Mouse (Mus musculus) heart, embryonic 13.5 days (tissue): ENCODE measurements around the gene Dnaja3. TPM values are rescaled to one million over a fixed set of nuclear protein-coding genes. Genes with fewer than 3 reads are reported as not detected.

Experiments
- ATAC-seq: fragments of 200-750 bp; cut with Nextera tagmentation; 2 replicates; pipeline ENCODE4 v1.8.0; 2017; ENCODE audit warnings: moderate TSS enrichment; ENCODE audit not compliant: insufficient number of reproducible peaks, low FRiP score, low TSS enrichment; ENCODE audit errors: extremely low read depth
- H3K27ac ChIP-seq: fragments of 300-500 bp; sonication (generic); replicated peaks from 2 replicates; pipeline ENCODE4 v1.5.1; 2015; ENCODE audit warnings: moderate library complexity, mild to moderate bottlenecking, inconsistent platforms
- H3K27me3 ChIP-seq: fragments of 300-500 bp; sonication (generic); replicated peaks from 2 replicates; pipeline ENCODE4 v1.6.1; 2015; ENCODE audit warnings: mild to moderate bottlenecking, inconsistent platforms
- H3K36me3 ChIP-seq: fragments of 300-500 bp; sonication (generic); 2 replicates; pipeline ENCODE4 v1.6.1; 2015; ENCODE audit warnings: mild to moderate bottlenecking, inconsistent platforms
- H3K4me1 ChIP-seq: fragments of 300-500 bp; sonication (generic); 2 replicates; pipeline ENCODE4 v1.6.1; 2015; ENCODE audit warnings: inconsistent platforms
- H3K4me2 ChIP-seq: fragments of 300-500 bp; sonication (generic); 2 replicates; pipeline ENCODE4 v1.6.1; 2015; ENCODE audit warnings: inconsistent platforms, mild to moderate bottlenecking, moderate library complexity
- H3K4me3 ChIP-seq: fragments of 300-500 bp; sonication (generic); 2 replicates; pipeline ENCODE4 v1.5.1; 2015; ENCODE audit warnings: moderate library complexity, mild to moderate bottlenecking, inconsistent platforms
- H3K9ac ChIP-seq: fragments of 300-500 bp; sonication (generic); 2 replicates; pipeline ENCODE4 v1.6.1; 2015; ENCODE audit warnings: inconsistent platforms, mild to moderate bottlenecking, moderate library complexity
- H3K9me3 ChIP-seq: fragments of 300-500 bp; sonication (generic); 2 replicates; pipeline ENCODE4 v1.6.1; 2016; ENCODE audit warnings: inconsistent platforms
- WGBS: fragments of 180-500 bp; shearing (Covaris S2); methylation state at CpG from one replicate; pipeline ENCODE4 v1.1.7; 2015; ENCODE audit warnings: mixed read lengths; 5-methylcytosine and 5-hydroxymethylcytosine counted together
- polyA plus RNA-seq: library from polyadenylated mRNA; unstranded; fragments of >200 nt; fragmentation: Nextera tagmentation; extraction: Ambion mirVana; gene quantifications from 2 replicates; pipeline ENCODE4 v1.2.1, GENCODE M21; 2015

The Dnaja3 gene
- polyA plus RNA-seq, 1 experiment from 2014 or later = 65.6 TPM

DNA sequence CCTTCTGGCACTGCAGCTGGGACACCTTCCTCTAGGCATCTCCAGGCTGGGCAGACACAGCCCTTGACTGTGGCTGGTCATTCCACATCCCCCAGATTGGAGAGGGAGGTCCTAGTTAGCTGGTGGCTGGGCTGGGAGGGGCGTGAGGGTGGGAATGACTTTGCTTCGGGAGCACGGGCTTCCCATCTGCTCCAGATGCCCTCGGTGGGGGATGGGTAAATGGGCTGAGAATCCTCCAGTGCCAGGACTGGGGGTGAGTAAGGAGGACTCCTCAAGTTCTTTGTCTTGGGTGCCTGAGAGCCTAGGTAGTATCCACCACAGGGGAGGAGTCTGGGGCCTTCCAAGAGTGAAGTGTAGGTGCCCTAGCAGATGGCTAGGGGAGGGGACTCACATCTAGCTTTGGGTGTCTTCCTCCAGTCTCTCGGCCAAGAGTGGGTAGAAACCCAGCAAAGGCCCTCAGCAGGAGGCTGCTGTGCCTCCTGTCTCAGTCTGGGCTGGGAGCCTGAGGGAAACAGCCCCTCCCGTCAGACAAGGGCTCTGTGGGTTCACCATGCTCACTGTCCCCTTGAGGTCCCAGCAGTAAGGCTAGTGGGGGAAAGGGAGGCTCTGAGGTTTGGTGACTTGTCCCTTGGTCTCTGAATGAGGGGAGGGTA is 40.8 kb upstream of the Dnaja3 start:
- Histone ChIP-seq H3K36me3 (no peaks in the 10 kb centered on the region), H3K4me3 (no peak overlapping the region), H3K9me3 (no peaks in the 10 kb centered on the region), H3K4me1 (peaks cover 88% of the 10 kb centered on the region), H3K4me2 (peak overlapping the region; percentile 28), H3K27ac (peak overlapping the region; percentile 89), H3K9ac (peak overlapping the region; percentile 66), H3K27me3 (no peaks in the 10 kb centered on the region)
- ATAC-seq = no peak
- WGBS = 19% methylated on average over 6 of the region's 6 CpGs

DNA sequence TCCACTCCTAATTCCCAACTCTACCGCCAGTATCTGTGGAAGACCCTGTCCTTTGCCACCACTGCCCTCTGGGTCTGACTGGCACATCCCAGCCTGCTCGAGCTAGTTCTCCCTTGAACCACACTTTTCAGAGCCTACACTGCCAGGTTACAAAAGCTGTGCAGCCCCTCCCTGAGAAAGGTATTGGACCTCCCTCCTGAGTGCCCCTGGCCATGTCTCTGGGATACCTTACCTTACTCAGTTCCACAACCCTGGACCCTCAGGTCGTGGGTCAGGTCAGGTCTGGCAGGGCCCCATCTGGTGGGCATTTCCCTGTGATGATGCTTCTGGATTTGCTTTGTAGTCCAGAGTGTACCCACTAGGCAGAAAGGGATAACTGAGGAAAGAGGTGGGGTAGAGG is 40.2 kb upstream of the Dnaja3 start:
- Histone ChIP-seq H3K4me2 (no peak overlapping the region), H3K9ac (no peak overlapping the region), H3K4me3 (no peak overlapping the region), H3K9me3 (no peaks in the 10 kb centered on the region), H3K27ac (peak overlapping the region; percentile 89), H3K27me3 (no peaks in the 10 kb centered on the region), H3K4me1 (peaks cover 94% of the 10 kb centered on the region), H3K36me3 (no peaks in the 10 kb centered on the region)
- WGBS = 70% methylated on average over 3 of the region's 3 CpGs
- no peak for ATAC-seq

DNA sequence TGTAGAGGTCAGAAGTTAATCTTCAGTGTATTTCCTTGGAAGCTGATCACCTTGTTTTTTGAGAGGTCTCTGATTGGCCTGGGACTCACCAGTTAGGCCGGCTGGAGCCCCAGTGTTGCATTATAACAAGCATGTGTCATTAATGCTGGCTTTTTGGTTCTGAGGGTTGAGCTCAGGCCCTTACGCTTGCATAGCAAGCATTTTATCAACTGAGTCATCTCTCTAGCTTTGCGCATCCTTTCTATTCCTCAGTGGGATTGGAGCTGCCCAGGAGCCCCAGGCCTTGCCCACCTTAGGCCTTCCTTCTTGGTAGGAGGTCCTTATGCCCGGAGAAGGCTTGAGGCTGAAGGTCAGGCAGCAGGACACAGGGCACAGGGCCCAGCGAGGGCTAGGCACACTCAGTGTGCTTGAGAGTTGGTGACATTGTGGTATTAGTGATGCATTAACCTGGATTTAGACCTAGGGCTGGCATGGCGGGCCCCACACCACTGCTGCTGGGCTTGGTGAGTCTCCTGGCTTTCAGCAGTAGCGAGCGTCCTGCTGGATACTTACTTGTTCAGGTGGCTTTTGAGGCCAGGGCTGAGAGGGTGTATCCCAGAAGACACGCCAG is 39.0 kb upstream of the Dnaja3 start:
- no peaks in the 10 kb centered on the region for H3K36me3 ChIP-seq
- no peak overlapping the region for H3K4me3 ChIP-seq
- peak overlapping the region; percentile 8; the same call in 1 of the 2 replicates for H3K9ac ChIP-seq
- H3K9me3 ChIP-seq = no peaks in the 10 kb centered on the region
- WGBS = 56% methylated on average over 9 of the region's 9 CpGs
- peaks cover 100% of the 10 kb centered on the region for H3K4me1 ChIP-seq
- H3K4me2 ChIP-seq = no peak overlapping the region
- no peak for ATAC-seq
- no peaks in the 10 kb centered on the region for H3K27me3 ChIP-seq
- H3K27ac ChIP-seq = peak overlapping the region; percentile 89

- Histone ChIP-seq H3K9ac (peak overlapping the region; percentile 68), H3K4me3 (no peak overlapping the region), H3K4me1 (peaks cover 100% of the 10 kb centered on the region), H3K9me3 (no peaks in the 10 kb centered on the region), H3K36me3 (no peaks in the 10 kb centered on the region), H3K27ac (peak overlapping the region; percentile 89), H3K4me2 (peak overlapping the region; percentile 49), H3K27me3 (no peaks in the 10 kb centered on the region)
- no peak for ATAC-seq
- 15% methylated on average over 3 of the region's 3 CpGs for WGBS
Measured at GRCm38 (mm10) chr16:4602189-4602588, 37.6 kb upstream of the Dnaja3 start.

GRCm38 (mm10) chr16:4602766-4603452 is 36.9 kb upstream of the Dnaja3 start:
- Histone ChIP-seq H3K4me2 (peak overlapping the region; percentile 49), H3K36me3 (no peaks in the 10 kb centered on the region), H3K9me3 (no peaks in the 10 kb centered on the region), H3K4me1 (peaks cover 100% of the 10 kb centered on the region), H3K4me3 (no peak overlapping the region), H3K9ac (peak overlapping the region; percentile 68), H3K27me3 (no peaks in the 10 kb centered on the region), H3K27ac (peak overlapping the region; percentile 89)
- no peak for ATAC-seq
- 17% methylated on average over 7 of the region's 7 CpGs for WGBS

DNA sequence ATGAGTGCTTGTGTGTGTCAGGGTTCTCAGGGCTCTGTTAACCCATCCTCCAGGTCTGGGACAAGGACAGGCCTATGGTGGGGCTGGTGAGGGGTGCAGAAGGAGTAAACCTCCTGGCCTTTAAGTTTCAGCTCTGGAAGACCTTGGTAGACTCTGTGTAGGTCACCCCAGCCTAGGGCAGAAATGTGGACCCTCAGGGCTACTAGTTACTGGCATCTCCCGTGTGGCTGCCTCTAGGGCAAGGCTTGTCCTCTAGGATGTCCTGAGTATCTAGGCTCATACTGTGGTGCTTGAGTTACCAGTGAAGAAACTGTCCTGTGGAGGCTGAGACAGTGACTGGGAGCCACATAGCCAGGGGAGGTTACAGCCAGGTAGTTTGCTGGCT is 36.3 kb upstream of the Dnaja3 start:
- Histone ChIP-seq H3K4me2 (peak overlapping the region; percentile 49), H3K9ac (peak overlapping the region; percentile 68), H3K27me3 (no peaks in the 10 kb centered on the region), H3K4me3 (no peak overlapping the region), H3K9me3 (no peaks in the 10 kb centered on the region), H3K36me3 (peaks cover 2% of the 10 kb centered on the region; the same call in 1 of the 2 replicates), H3K27ac (peak overlapping the region; percentile 89), H3K4me1 (peaks cover 100% of the 10 kb centered on the region)
- WGBS = 44% methylated on average over 1 of the region's 1 CpGs
- no peak for ATAC-seq

GRCm38 (mm10) chr16:4604293-4604837 is 35.4 kb upstream of the Dnaja3 start:
- Histone ChIP-seq H3K36me3 (peaks cover 10% of the 10 kb centered on the region), H3K4me2 (no peak overlapping the region), H3K27me3 (no peaks in the 10 kb centered on the region), H3K9me3 (no peaks in the 10 kb centered on the region), H3K4me3 (no peak overlapping the region), H3K4me1 (peaks cover 92% of the 10 kb centered on the region), H3K9ac (peak overlapping the region; percentile 68), H3K27ac (peak overlapping the region; percentile 89)
- ATAC-seq = no peak
- WGBS = 57% methylated on average over 11 of the region's 11 CpGs

GRCm38 (mm10) chr16:4605514-4606131 is 34.2 kb upstream of the Dnaja3 start:
- Histone ChIP-seq H3K4me3 (no peak overlapping the region), H3K36me3 (peaks cover 21% of the 10 kb centered on the region), H3K9me3 (no peaks in the 10 kb centered on the region), H3K4me1 (peaks cover 79% of the 10 kb centered on the region), H3K27ac (peak overlapping the region; percentile 89), H3K27me3 (no peaks in the 10 kb centered on the region), H3K4me2 (no peak overlapping the region), H3K9ac (peak overlapping the region; percentile 68)
- WGBS = 69% methylated on average over 13 of the region's 13 CpGs
- no peak for ATAC-seq

GRCm38 (mm10) chr16:4606431-4607084 is 33.2 kb upstream of the Dnaja3 start:
- peaks cover 70% of the 10 kb centered on the region for H3K4me1 ChIP-seq
- H3K27me3 ChIP-seq = no peaks in the 10 kb centered on the region
- no peak for ATAC-seq
- 15% methylated on average over 5 of the region's 5 CpGs for WGBS
- H3K27ac ChIP-seq = peak overlapping the region; percentile 89
- peak overlapping the region; percentile 68 for H3K9ac ChIP-seq
- peak overlapping the region; percentile 29 for H3K4me2 ChIP-seq
- peaks cover 31% of the 10 kb centered on the region for H3K36me3 ChIP-seq
- no peak overlapping the region for H3K4me3 ChIP-seq
- no peaks in the 10 kb centered on the region for H3K9me3 ChIP-seq

GRCm38 (mm10) chr16:4607818-4608531 is 31.8 kb upstream of the Dnaja3 start:
- peak overlapping the region; percentile 68 for H3K9ac ChIP-seq
- H3K4me2 ChIP-seq = peak overlapping the region; percentile 29; the same call in 1 of the 2 replicates
- peak overlapping the region; percentile 89 for H3K27ac ChIP-seq
- H3K27me3 ChIP-seq = no peaks in the 10 kb centered on the region
- no peak for ATAC-seq
- H3K4me1 ChIP-seq = peaks cover 56% of the 10 kb centered on the region
- no peak overlapping the region for H3K4me3 ChIP-seq
- peaks cover 45% of the 10 kb centered on the region for H3K36me3 ChIP-seq
- WGBS = 46% methylated on average over 9 of the region's 9 CpGs
- H3K9me3 ChIP-seq = no peaks in the 10 kb centered on the region
